Mouse (Mus musculus) spleen, adult 2 months (tissue): ENCODE data around the gene Elmod3.

ENCODE experiments used
- CTCF ChIP-seq: fragments of 200-500 bp; IDR thresholded peaks from 2 replicates; pipeline ENCODE4 v1.5.1; 2011; ENCODE audit warnings: mild to moderate bottlenecking, inconsistent platforms; ENCODE audit not compliant: insufficient read depth, insufficient read length, insufficient replicate concordance; ENCODE audit errors: extremely low read depth
- POLR2A ChIP-seq: fragments of 200-500 bp; IDR thresholded peaks from 2 replicates; pipeline ENCODE4 v1.6.1; 2011; ENCODE audit warnings: low read depth, low read length, inconsistent platforms

DNA sequence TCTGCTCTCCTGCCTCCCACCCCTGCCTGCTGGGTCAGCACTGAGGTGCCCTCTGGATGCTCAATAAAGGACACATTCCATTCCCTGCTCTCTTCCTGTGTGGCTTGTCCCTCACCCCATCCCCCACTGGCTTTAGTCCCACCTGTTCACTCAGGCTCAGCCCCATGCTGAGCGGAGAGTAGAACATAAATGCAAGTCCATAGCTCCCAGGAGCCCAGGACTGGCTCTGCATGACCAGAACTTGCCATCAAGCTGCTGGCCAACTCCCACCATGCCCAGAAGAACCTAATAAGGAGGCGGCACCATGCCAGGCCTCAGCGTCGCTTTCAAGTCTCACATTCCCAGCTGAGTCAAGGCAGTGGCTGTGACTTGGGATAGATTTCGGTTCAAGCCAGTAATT is 35.3 kb downstream of the Elmod3 start:
- TF ChIP-seq POLR2A (no peak), CTCF (no peak)
